Mouse (Mus musculus) small intestine, adult 2 months (tissue): ENCODE measurements around the gene Nhlh1.

Experiments
- CTCF ChIP-seq: fragments of 200-500 bp; IDR thresholded peaks from 2 replicates; pipeline ENCODE4 v1.5.1; 2012; ENCODE audit warnings: low read depth, mild to moderate bottlenecking, control low read depth, inconsistent platforms, low read length, moderate library complexity, mixed read lengths; ENCODE audit not compliant: insufficient replicate concordance, insufficient read length; ENCODE audit errors: extremely low read depth
- POLR2A ChIP-seq: fragments of 200-500 bp; IDR thresholded peaks from 2 replicates; pipeline ENCODE4 v1.6.1; 2012; ENCODE audit warnings: low read depth, mild to moderate bottlenecking, control low read depth, inconsistent platforms, low read length, moderate library complexity

GRCm38 (mm10) chr1:172064613-172065141, 7.3 kb upstream of the Nhlh1 start:
- TF ChIP-seq POLR2A (no peak), CTCF (no peak)
